Mouse (Mus musculus): ENCODE data around the gene Iqcj. TPM values are rescaled to one million over a fixed set of nuclear protein-coding genes. Genes with fewer than 3 reads are reported as not detected.

Gene Iqcj
- total and polyA plus RNA-seq, 2 experiments from 2014 or later, result 0.26 to 0.34 TPM

- DNase-seq (ENCODE audit: low spot score), result peak; percentile 42
- no peaks in the 10 kb centered on the region for H3K9me3 ChIP-seq (ENCODE audit: low read length)
- no peak for ATAC-seq
- H3K27me3 ChIP-seq (ENCODE audit: insufficient read depth, low read length), result no peaks in the 10 kb centered on the region
- H3K36me3 ChIP-seq (ENCODE audit: insufficient read depth, low read length), result no peaks in the 10 kb centered on the region
- H3K9ac ChIP-seq (replicated peaks; ENCODE audit: low read length), result no peak overlapping the region
- H3K4me2 ChIP-seq (ENCODE audit: low read depth, low read length), result no peak overlapping the region
- WGBS, result 17% methylated on average over 3 of the region's 3 CpGs
- no peak overlapping the region for H3K4me3 ChIP-seq (ENCODE audit: low read length)
- no peaks in the 10 kb centered on the region for H3K4me1 ChIP-seq (ENCODE audit: insufficient read depth, low read length)
- TF ChIP-seq CTCF (IDR thresholded peaks at IDR 0.05; ENCODE audit: low read depth), result no peak
- H3K27ac ChIP-seq, result no peak overlapping the region
Observed at GRCm38 (mm10) chr3:68036097-68036496, 144.1 kb downstream of the Iqcj start.

GRCm38 (mm10) chr3:68042951-68043350 lies 150.9 kb downstream of the Iqcj start:
- Histone ChIP-seq H3K4me1 (ENCODE audit: insufficient read depth, low read length) (no peaks in the 10 kb centered on the region; the same call in 1 of the 2 replicates), H3K4me3 (ENCODE audit: low read length) (no peak overlapping the region), H3K27me3 (ENCODE audit: insufficient read depth, low read length) (no peaks in the 10 kb centered on the region), H3K27ac (no peak overlapping the region), H3K9ac (replicated peaks; ENCODE audit: low read length) (no peak overlapping the region), H3K9me3 (ENCODE audit: low read length) (no peaks in the 10 kb centered on the region), H3K4me2 (ENCODE audit: low read depth, low read length) (no peak overlapping the region), H3K36me3 (ENCODE audit: insufficient read depth, low read length) (no peaks in the 10 kb centered on the region)
- DNase-seq (ENCODE audit: low spot score) (no peak), ATAC-seq (no peak)
- no peak for TF ChIP-seq CTCF (IDR thresholded peaks at IDR 0.05; ENCODE audit: low read depth)
- 91% methylated on average over 2 of the region's 2 CpGs for WGBS

- TF ChIP-seq CTCF (IDR thresholded peaks at IDR 0.05; ENCODE audit: low read depth), result peak; percentile 96
- H3K27ac ChIP-seq, result no peak overlapping the region
- H3K4me3 ChIP-seq (ENCODE audit: low read length), result no peak overlapping the region
- no peaks in the 10 kb centered on the region for H3K36me3 ChIP-seq (ENCODE audit: insufficient read depth, low read length)
- peak; percentile 79 for ATAC-seq
- 53% methylated on average over 9 of the region's 9 CpGs for WGBS
- H3K27me3 ChIP-seq (ENCODE audit: insufficient read depth, low read length), result no peaks in the 10 kb centered on the region
- H3K4me2 ChIP-seq (ENCODE audit: low read depth, low read length), result no peak overlapping the region
- DNase-seq (ENCODE audit: low spot score), result peak; percentile 91
- no peaks in the 10 kb centered on the region; the same call in 1 of the 2 replicates for H3K4me1 ChIP-seq (ENCODE audit: insufficient read depth, low read length)
- no peak overlapping the region for H3K9ac ChIP-seq (replicated peaks; ENCODE audit: low read length)
- H3K9me3 ChIP-seq (ENCODE audit: low read length), result no peaks in the 10 kb centered on the region
Observed at GRCm38 (mm10) chr3:68045475-68046416, 153.7 kb downstream of the Iqcj start.

GRCm38 (mm10) chr3:68053538-68053937 lies 161.5 kb downstream of the Iqcj start:
- DNase-seq (ENCODE audit: low spot score), result peak; percentile 76
- no peaks in the 10 kb centered on the region for H3K36me3 ChIP-seq (ENCODE audit: insufficient read depth, low read length)
- peak; percentile 78 for TF ChIP-seq CTCF (IDR thresholded peaks at IDR 0.05; ENCODE audit: low read depth)
- H3K4me2 ChIP-seq (ENCODE audit: low read depth, low read length), result no peak overlapping the region
- no peaks in the 10 kb centered on the region for H3K9me3 ChIP-seq (ENCODE audit: low read length)
- H3K4me1 ChIP-seq (ENCODE audit: insufficient read depth, low read length), result no peaks in the 10 kb centered on the region
- no peak overlapping the region for H3K9ac ChIP-seq (replicated peaks; ENCODE audit: low read length)
- H3K27me3 ChIP-seq (ENCODE audit: insufficient read depth, low read length), result no peaks in the 10 kb centered on the region
- no peak overlapping the region for H3K27ac ChIP-seq
- WGBS, result 49% methylated on average over 2 of the region's 2 CpGs
- no peak for ATAC-seq
- H3K4me3 ChIP-seq (ENCODE audit: low read length), result no peak overlapping the region

- 53% methylated on average over 13 of the region's 13 CpGs for WGBS
- Histone ChIP-seq H3K36me3 (ENCODE audit: insufficient read depth, low read length) (no peaks in the 10 kb centered on the region), H3K4me3 (ENCODE audit: low read length) (no peak overlapping the region), H3K27ac (no peak overlapping the region), H3K4me2 (ENCODE audit: low read depth, low read length) (0 out of 2 replicates have a peak overlapping the region, but pooled peaks have one; percentile 18), H3K9ac (replicated peaks; ENCODE audit: low read length) (no peak overlapping the region), H3K4me1 (ENCODE audit: insufficient read depth, low read length) (no peaks in the 10 kb centered on the region), H3K27me3 (ENCODE audit: insufficient read depth, low read length) (no peaks in the 10 kb centered on the region), H3K9me3 (ENCODE audit: low read length) (no peaks in the 10 kb centered on the region)
- TF ChIP-seq CTCF (IDR thresholded peaks at IDR 0.05; ENCODE audit: low read depth), result no peak
- DNase-seq (ENCODE audit: low spot score), result no peak
- ATAC-seq, result peak; percentile 30; the same call in 1 of the 2 replicates
Observed at GRCm38 (mm10) chr3:68055071-68055470, 163.1 kb downstream of the Iqcj start.

- Histone ChIP-seq H3K27me3 (ENCODE audit: insufficient read depth, low read length) (no peaks in the 10 kb centered on the region), H3K9ac (replicated peaks; ENCODE audit: low read length) (no peak overlapping the region), H3K4me2 (ENCODE audit: low read depth, low read length) (peak overlapping the region; percentile 43), H3K9me3 (ENCODE audit: low read length) (no peaks in the 10 kb centered on the region), H3K27ac (no peak overlapping the region), H3K4me3 (ENCODE audit: low read length) (peak overlapping the region; percentile 11; the same call in 1 of the 2 replicates), H3K4me1 (ENCODE audit: insufficient read depth, low read length) (no peaks in the 10 kb centered on the region), H3K36me3 (ENCODE audit: insufficient read depth, low read length) (no peaks in the 10 kb centered on the region)
- peak; percentile 84 for TF ChIP-seq CTCF (IDR thresholded peaks at IDR 0.05; ENCODE audit: low read depth)
- ATAC-seq, result no peak
- 59% methylated on average over 23 of the region's 23 CpGs for WGBS
- peak; percentile 88 for DNase-seq (ENCODE audit: low spot score)
Observed at GRCm38 (mm10) chr3:68056373-68057275, 164.6 kb downstream of the Iqcj start.
